Mouse (Mus musculus) brain, embryonic 14.5 days (tissue): Measurements from ENCODE around the gene Zic1.

Experiments used
- CTCF ChIP-seq: fragments of 200-500 bp; IDR thresholded peaks from 2 replicates; pipeline ENCODE4 v1.5.1; 2012; ENCODE audit warnings: inconsistent platforms, mild to moderate bottlenecking, moderate library complexity, borderline replicate concordance; ENCODE audit not compliant: insufficient read depth, insufficient read length; ENCODE audit errors: extremely low read depth
- POLR2A ChIP-seq: fragments of 200-500 bp; IDR thresholded peaks from 2 replicates; pipeline ENCODE4 v1.6.1; 2012; ENCODE audit warnings: mild to moderate bottlenecking, inconsistent platforms, borderline replicate concordance; ENCODE audit not compliant: poor library complexity, insufficient read depth, insufficient read length, severe bottlenecking; ENCODE audit errors: extremely low read depth

DNA sequence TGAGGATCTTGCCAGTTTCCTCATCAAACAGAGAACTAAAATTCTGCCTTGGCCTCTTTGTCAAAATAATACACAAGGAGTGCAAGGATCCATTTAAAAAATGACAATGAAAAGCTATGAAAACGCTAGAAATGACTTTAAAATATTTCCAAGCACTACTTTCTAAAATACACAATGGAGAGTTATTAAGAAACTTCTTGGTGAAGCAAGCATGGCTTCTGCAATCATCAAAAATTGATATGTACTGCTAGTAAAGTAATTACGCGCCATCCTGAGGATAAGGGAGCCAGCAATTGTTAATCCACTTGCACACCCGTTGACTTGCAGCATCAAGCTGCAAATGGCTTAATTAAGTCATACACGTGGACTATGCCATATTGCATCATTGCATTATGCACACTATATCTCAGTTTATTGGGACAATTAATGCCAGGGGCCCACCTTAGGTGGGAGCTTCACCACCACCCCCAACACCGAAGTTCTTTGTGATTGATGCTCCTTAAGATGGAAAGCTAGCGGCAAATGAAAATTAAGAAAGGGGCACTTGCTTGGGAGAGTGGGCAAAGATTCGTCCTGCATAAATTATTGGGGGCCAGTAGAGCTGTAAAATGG, 35.0 kb upstream of the Zic1 start:
- TF ChIP-seq POLR2A (no peak), CTCF (no peak)
